Mouse (Mus musculus): Measurements from ENCODE around the gene Panx1.

The Panx1 gene

GRCm38 (mm10) chr9:15021156-15021555 lies 24.1 kb downstream of the Panx1 start:
- no peak for DNase-seq

DNA sequence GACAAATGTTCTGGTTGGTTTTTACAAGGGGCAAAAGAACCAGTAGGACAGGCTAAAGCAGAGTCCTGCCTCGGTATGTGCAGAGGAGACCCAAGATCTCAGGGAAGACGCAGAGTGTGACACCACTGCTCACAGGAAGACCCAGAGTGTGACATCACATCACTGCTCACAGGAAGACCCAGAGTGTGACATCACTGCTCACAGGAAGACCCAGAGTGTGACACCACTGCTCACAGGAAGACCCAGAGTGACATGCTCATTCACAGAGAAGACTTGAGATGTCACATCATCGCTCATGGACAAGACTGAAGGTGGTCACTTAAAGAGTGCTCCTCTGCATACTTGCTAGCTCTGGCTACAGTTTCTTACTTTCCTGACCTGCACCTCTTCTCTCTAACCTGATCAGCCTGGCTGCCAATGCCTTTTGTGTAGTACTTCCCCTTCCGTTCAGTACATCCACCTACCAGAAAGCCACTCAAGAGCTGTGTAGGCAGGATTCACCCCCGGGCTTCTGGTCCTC lies 24.7 kb downstream of the Panx1 start:
- no peak for DNase-seq

- DNase-seq, result no peak
These were observed 26.5 kb downstream of the Panx1 start for GRCm38 (mm10) chr9:15018756-15019131.

GRCm38 (mm10) chr9:15017791-15018755 lies 27.2 kb downstream of the Panx1 start:
- DNase-seq, result no peak

GRCm38 (mm10) chr9:15015223-15015956 lies 29.9 kb downstream of the Panx1 start:
- peak; percentile 39 to 71 for DNase-seq

GRCm38 (mm10) chr9:15007566-15007965 lies 37.7 kb downstream of the Panx1 start:
- no peak for DNase-seq

DNA sequence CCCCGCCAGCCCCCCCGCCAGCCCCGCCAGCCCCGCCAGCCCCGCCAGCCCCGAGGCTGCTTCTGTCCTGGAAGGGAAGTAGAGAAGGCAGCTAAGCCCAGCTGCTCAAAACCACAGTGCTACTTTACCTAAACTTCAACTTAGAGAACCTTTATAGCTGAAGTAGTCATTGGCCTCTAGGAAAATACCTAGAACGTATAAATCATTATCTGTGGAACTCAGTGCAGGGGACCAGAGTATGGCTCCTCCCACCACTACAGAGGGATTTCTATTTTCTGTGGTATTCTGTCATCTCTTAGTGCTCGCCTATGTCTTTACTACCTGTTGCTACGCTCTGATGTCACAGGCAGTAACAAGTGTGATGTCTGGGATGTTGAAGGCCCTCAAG lies 41.0 kb downstream of the Panx1 start:
- DNase-seq, result no peak

- no peak for DNase-seq
These were observed 41.5 kb downstream of the Panx1 start for GRCm38 (mm10) chr9:15003676-15004297.

- DNase-seq, result no peak
These were observed 42.2 kb downstream of the Panx1 start for GRCm38 (mm10) chr9:15002995-15003613.

DNA sequence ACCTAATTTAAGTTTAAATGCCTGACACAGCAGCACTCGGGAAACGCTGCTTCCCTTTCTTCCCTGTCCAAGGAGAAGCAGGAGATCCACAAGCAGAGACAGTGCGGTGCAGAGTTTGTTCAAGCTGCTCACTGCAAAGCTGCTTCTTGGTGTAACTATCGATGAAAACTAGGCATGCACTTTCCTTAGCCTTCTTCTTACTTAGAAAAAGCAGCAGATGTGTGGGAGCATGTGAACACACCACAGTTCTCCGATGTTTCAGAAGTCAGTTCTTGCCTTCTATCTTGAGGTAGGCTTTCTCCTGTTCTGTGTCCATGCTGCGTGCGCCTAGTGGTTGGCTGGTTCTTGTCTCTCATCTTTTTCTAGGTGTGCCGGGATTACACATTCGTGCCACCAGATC lies 46.5 kb downstream of the Panx1 start:
- DNase-seq, result no peak

DNA sequence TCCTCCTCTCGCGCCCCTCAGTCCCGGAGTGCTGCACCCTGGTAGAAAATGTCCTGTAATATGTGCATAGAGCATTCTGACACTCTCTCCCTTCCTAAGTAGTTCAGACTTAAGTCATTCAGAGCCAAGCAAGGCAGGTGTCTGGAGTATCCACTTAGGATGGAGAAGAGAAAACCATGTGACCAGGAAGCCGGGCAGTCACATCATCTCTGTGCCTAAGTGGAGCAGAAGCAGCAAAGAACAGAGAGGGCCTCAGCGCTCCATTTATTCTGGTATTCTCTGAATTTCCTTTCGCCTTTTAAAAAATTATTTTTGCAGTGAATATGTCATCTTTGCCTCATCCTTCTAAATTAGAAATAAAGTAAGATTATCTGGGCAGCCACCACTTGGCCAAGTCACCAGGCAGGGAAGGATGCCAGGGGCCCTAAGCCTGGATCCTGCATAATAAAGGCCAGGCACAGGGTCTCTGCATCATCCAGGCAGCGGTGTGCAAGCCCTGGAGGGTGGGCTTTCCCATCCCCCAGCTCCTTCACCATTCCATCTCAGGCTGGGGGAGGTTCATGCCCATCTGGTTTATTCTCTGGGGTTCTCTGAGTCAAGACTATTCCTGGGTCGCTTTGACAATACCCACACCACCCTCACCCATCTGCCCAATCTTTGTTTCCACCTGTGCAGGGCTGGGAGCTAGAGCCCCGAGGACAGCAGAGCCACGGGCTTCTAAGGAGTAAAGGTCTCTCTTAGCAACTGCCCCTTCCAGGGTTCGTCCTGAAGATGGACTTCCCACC lies 47.8 kb downstream of the Panx1 start:
- no peak for DNase-seq

- no peak for DNase-seq
These were observed 49.8 kb downstream of the Panx1 start for GRCm38 (mm10) chr9:14995525-14995924.

DNA sequence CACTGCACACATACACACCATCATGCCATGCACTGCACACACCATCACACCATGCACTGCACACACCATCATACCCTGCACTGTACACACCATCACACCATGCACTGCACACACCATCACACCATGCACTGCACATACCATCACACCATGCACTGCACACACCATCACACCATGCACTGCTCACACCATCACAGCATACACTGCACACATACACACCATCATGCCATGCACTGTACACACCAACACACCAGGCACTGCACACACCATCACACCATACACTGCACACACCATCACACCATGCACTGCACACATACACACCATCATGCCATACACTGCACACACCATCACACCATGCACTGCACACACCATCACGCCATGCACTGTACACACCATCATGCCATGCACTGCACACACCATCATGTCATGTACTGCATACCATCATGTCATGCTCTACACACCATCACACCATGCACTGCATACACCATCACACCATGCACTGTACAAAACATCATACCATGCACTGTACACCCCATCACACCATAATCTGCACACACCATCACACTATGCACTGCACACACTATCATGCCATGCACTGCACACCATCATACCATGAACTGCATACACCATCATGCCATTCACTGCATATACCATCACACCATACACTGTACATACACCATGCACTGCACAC lies 56.5 kb downstream of the Panx1 start:
- DNase-seq, result no peak

- no peak for DNase-seq
These were observed 62.1 kb downstream of the Panx1 start for GRCm38 (mm10) chr9:14983141-14983540.

- DNase-seq, result no peak
These were observed 62.6 kb downstream of the Panx1 start for GRCm38 (mm10) chr9:14982683-14983082.

GRCm38 (mm10) chr9:14981539-14982155 lies 63.6 kb downstream of the Panx1 start:
- no peak for DNase-seq

DNA sequence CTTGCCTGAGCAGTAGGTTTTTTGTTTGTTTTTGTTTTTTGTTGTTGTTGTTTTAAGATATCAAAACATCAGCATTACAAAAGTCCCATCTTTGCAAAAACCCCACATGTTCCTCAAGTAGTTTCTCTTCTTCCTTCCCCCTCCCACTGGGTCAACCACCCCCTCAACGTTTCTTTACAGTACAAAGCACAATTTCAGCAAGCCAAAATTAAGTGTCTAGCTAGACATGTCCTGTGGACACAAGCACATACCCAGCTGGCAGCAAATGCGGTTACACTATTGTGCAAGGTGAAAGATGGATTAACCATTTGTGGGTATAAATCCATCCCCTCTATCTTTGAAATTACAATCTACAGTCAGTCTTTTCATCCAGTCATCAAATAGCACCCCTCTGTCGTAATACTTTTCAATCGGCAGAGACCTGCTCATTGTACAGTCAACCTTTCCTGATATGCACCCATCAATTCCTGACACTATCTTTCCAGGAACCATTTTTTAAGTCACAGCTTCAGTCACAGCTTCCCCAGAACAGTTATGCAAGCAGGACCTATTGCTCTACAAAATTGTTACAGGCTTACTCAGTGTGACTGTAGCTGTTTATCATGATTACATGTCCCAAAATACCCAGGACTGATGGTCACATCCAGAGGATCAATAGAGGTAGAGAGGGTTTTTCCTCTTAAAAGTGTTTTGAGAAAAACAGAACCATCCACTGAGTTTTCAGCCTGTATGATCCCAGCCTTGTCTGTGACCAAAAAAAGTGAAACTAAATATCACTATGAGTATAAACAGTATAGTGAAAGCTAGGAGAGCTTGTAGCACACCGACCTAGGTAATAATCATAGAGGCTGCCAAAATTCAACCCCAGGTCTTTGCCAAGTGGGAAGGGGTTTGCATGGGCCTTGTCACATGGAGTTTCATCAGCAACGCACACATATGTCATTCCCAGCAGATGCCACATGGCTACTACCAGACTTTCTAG lies 70.7 kb downstream of the Panx1 start:
- no peak for DNase-seq

DNA sequence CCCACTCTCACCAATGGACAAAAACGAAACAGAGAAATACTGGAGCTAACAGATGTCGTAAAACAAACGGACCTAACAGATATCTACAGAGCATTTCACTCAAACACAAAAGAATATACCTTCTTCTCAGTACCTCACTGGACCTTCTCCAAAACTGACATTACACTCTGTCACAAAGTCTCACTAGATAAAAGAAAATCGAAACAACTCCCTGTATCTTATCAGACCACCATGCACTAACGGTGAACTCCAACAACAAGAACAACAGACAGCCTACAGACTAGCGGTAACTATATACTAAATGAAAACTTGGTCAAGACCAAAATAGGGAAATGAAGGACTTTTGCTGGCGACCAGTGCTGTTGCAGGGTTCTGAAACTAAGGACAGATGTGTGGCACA lies 71.5 kb downstream of the Panx1 start:
- no peak for DNase-seq

DNA sequence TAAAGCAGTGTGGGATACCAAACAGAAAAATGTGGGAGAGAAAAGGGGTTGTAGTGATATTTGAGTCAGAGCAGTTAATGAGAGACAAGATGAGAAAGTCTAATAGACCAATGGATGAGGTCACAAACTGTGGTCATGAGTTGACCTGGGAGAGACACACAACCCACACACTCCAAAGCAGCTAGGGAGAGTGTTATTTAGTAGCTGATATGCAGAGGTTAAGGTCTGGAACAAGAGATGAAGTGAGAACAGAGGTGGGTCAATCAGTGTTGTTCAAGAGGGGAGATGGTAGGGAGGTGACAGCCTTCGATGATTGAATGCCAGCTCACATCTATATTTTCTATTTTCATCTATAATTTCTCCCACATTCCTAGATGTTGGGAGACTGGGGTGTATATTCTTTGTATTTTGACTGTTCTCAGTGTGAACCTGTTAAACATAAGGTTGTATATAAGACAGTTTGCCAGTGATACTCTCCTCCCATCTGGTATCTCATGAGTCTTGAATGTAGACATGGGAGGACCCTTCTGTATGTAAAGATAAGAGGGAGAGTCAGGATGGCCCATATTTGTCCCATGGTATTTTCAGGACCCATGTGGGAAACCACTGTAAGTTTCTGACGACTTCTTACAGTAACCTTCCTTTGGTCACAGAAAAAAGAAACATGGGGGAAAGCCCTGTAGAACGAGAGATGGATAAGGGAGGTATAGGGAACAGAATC lies 74.3 kb downstream of the Panx1 start:
- DNase-seq, result no peak
